Mouse (Mus musculus) heart, embryonic 14.5 days (tissue): ENCODE results near the gene Med20. TPM values are rescaled to one million over a fixed set of nuclear protein-coding genes. Genes with fewer than 3 reads are reported as not detected.

Source experiments
- ATAC-seq: fragments of 200-750 bp; cut with Nextera tagmentation; 2 replicates; pipeline ENCODE4 v1.8.0; 2017; ENCODE audit warnings: low read depth, moderate TSS enrichment; ENCODE audit not compliant: insufficient number of reproducible peaks, insufficient read depth, low FRiP score
- H3K27ac ChIP-seq, 2 experiments: fragments of 200-500 bp in 1 of 2; fragments of 300-500 bp in 1 of 2; sonication (generic) in 1 of 2; replicated peaks in 1 of 2; 2 replicates each; pipeline ENCODE4 v1.5.1; 2012 to 2014; ENCODE audit warnings: low read depth in 2 of 2, low read length in 2 of 2, control low read depth in 1 of 2, mild to moderate bottlenecking in 1 of 2, mixed read lengths in 1 of 2; ENCODE audit not compliant: control insufficient read depth in 1 of 2, insufficient read depth in 1 of 2
- H3K27me3 ChIP-seq: fragments of 300-500 bp; sonication (generic); 2 replicates; pipeline ENCODE4 v1.6.1; 2014; ENCODE audit warnings: mild to moderate bottlenecking, low read length, control low read depth; ENCODE audit not compliant: control insufficient read depth, insufficient read depth
- H3K36me3 ChIP-seq: fragments of 300-500 bp; sonication (generic); 2 replicates; pipeline ENCODE4 v1.6.1; 2014; ENCODE audit warnings: mild to moderate bottlenecking, control low read depth, low read length, mixed read lengths; ENCODE audit not compliant: control insufficient read depth, insufficient read depth
- H3K4me1 ChIP-seq, 2 experiments: fragments of 200-500 bp in 1 of 2; fragments of 300-500 bp in 1 of 2; sonication (generic) in 1 of 2; 2 replicates each; pipeline ENCODE4 v1.6.1; 2012 to 2014; ENCODE audit warnings: low read length in 2 of 2, control low read depth in 1 of 2, mixed read lengths in 1 of 2; ENCODE audit not compliant: control insufficient read depth in 2 of 2, insufficient read depth in 2 of 2
- H3K4me2 ChIP-seq: fragments of 300-500 bp; sonication (generic); 2 replicates; pipeline ENCODE4 v1.6.1; 2014; ENCODE audit warnings: mild to moderate bottlenecking, low read length
- H3K4me3 ChIP-seq, 2 experiments: fragments of 200-500 bp in 1 of 2; fragments of 300-500 bp in 1 of 2; sonication (generic) in 1 of 2; 2 replicates each; pipeline ENCODE4 v1.5.1; 2012 to 2014; ENCODE audit warnings: low read length in 2 of 2, mild to moderate bottlenecking in 2 of 2, control low read depth in 1 of 2, low read depth in 1 of 2, moderate library complexity in 1 of 2; ENCODE audit not compliant: control insufficient read depth in 1 of 2, insufficient read depth in 1 of 2
- H3K9ac ChIP-seq: fragments of 300-500 bp; sonication (generic); 2 replicates; pipeline ENCODE4 v1.6.1; 2014; ENCODE audit warnings: mild to moderate bottlenecking, low read length
- H3K9me3 ChIP-seq: fragments of 300-500 bp; sonication (generic); 2 replicates; pipeline ENCODE4 v1.6.1; 2016; ENCODE audit warnings: low read length, control low read depth; ENCODE audit not compliant: control insufficient read depth
- WGBS: fragments of 180-500 bp; shearing (Covaris S2); extraction: QIAGEN DNeasy Blood & Tissue Kit; methylation state at CpG from one replicate; pipeline ENCODE4 v1.1.7; 2014; 5-methylcytosine and 5-hydroxymethylcytosine counted together
- polyA plus RNA-seq: library from polyadenylated mRNA; unstranded; fragments of >200 nt; fragmentation: Nextera tagmentation; extraction: Ambion mirVana; gene quantifications from 2 replicates; pipeline ENCODE4 v1.2.1, GENCODE M21; 2014

Gene Med20
- polyA plus RNA-seq, 1 experiment from 2014 or later = 28.6 TPM

- Histone ChIP-seq H3K4me1 (peaks cover 27 to 31% of the 10 kb centered on the region in 2 experiments), H3K36me3 (peaks cover 27% of the 10 kb centered on the region), H3K9ac (peak overlapping the region; percentile 97), H3K27me3 (no peaks in the 10 kb centered on the region), H3K4me2 (peak overlapping the region; percentile 88), H3K9me3 (no peaks in the 10 kb centered on the region), H3K4me3 (peak overlapping the region; percentile 81 to 99), H3K27ac (peak overlapping the region; percentile 97 to 98)
- peak; percentile 85 for ATAC-seq
- 1% methylated on average over 58 of the region's 63 CpGs for WGBS
These were observed 18.0 kb upstream of the Med20 start for GRCm38 (mm10) chr17:47593215-47593853.

DNA sequence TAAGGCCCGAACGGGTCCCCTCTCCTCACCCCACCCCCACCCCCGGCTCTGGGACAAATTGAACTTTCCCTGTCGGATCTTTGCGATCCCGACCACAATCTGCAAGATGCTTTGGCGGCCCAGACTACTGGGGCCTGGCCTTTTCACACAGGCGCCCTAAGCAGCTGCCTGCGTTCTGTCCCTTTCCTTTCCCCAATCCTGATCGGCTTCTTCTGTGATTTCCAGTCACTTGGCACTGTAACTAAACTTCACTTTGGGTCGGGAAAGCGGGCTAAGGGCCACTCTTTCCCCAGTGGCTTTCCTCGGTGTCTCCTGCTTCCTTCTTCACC is 17.6 kb upstream of the Med20 start:
- no peak for ATAC-seq
- H3K4me3 ChIP-seq = peak overlapping the region; percentile 81 to 99
- peak overlapping the region; percentile 88 for H3K4me2 ChIP-seq
- no peaks in the 10 kb centered on the region for H3K9me3 ChIP-seq
- peak overlapping the region; percentile 97 for H3K9ac ChIP-seq
- H3K27ac ChIP-seq = peak overlapping the region; percentile 97 to 98
- no peaks in the 10 kb centered on the region for H3K27me3 ChIP-seq
- H3K36me3 ChIP-seq = peaks cover 32% of the 10 kb centered on the region
- peaks cover 27 to 33% of the 10 kb centered on the region in 2 experiments for H3K4me1 ChIP-seq
- 0% methylated on average over 13 of the region's 13 CpGs for WGBS

DNA sequence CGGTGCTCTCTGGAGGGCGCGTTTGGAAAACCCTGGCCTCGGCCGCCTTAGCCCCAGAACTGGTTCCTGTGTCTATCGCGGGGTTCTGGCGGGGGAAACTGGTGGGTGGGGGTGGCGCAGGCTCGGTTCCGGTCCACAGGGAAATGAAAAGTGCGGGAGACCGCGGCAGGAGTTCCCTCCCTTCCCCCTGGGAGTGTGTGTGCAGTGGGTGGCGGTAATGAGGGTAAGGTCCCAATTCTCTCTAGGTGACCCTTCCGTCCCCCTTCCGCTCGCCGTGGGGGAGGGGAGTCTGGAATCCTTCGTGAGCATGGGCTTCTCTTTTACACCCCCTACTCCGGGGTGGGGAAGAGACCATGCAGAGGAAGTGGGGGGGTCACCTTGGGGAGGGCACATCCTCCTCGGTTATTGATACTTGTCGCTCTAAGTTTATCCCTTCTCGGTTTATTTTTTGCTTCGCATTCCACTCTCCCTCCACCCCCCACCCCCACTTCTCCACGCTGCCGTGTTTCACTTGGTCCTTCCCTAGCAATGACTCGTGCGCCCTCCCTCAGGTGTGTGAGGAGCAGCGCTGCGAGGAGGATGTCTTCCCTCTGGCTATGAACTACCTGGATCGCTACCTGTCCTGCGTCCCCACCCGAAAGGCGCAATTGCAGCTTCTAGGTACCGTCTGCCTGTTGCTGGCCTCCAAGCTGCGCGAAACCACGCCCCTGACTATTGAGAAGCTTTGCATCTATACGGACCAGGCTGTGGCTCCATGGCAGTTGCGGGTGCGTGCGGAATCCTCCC is 17.0 kb upstream of the Med20 start:
- peak overlapping the region; percentile 97 to 98 for H3K27ac ChIP-seq
- H3K27me3 ChIP-seq = no peaks in the 10 kb centered on the region
- H3K9ac ChIP-seq = peak overlapping the region; percentile 97
- ATAC-seq = no peak
- H3K9me3 ChIP-seq = no peaks in the 10 kb centered on the region
- peaks cover 37% of the 10 kb centered on the region for H3K36me3 ChIP-seq
- peak overlapping the region; percentile 88 for H3K4me2 ChIP-seq
- H3K4me1 ChIP-seq = peaks cover 27 to 33% of the 10 kb centered on the region in 2 experiments
- 0% methylated on average over 40 of the region's 43 CpGs for WGBS
- H3K4me3 ChIP-seq = peak overlapping the region; percentile 81 to 99

DNA sequence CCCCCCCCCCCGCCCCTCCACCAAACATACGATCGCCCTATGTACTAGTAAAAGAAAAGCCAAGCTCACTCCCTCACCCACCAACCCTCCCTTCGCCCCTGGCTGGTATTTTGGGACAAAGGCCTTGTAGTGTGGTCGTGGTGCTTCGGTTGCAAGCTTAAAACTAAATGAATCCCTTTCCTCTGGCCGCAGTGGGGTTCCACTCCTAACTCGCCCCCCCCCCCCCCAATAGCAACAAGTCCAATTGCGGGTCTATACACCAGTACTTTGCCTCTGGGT is 16.5 kb upstream of the Med20 start:
- H3K9ac ChIP-seq = peak overlapping the region; percentile 97
- H3K4me1 ChIP-seq = peaks cover 27 to 35% of the 10 kb centered on the region in 2 experiments

GRCm38 (mm10) chr17:47595248-47596161 is 15.9 kb upstream of the Med20 start:
- peak; percentile 59 for ATAC-seq
- WGBS = 1% methylated on average over 20 of the region's 21 CpGs

More for the DNA sequence above, 16.5 kb upstream of the Med20 start:
- no peak for ATAC-seq
- Histone ChIP-seq H3K9me3 (no peaks in the 10 kb centered on the region), H3K27ac (peak overlapping the region; percentile 97), H3K27me3 (no peaks in the 10 kb centered on the region), H3K4me2 (peak overlapping the region; percentile 88), H3K4me3 (peak overlapping the region; percentile 81 to 99), H3K36me3 (peaks cover 42% of the 10 kb centered on the region)
- 1% methylated on average over 7 of the region's 9 CpGs for WGBS

GRCm38 (mm10) chr17:47596162-47596838 is 15.1 kb upstream of the Med20 start:
- Histone ChIP-seq H3K4me3 (peak overlapping the region; percentile 81 to 99), H3K4me2 (peak overlapping the region; percentile 88), H3K9me3 (no peaks in the 10 kb centered on the region), H3K9ac (peak overlapping the region; percentile 97), H3K27ac (peak overlapping the region; percentile 97), H3K4me1 (peaks cover 27 to 35% of the 10 kb centered on the region in 2 experiments), H3K36me3 (peaks cover 56% of the 10 kb centered on the region), H3K27me3 (no peaks in the 10 kb centered on the region)
- 18% methylated on average over 6 of the region's 6 CpGs for WGBS
- no peak for ATAC-seq

More at GRCm38 (mm10) chr17:47595248-47596161, 15.9 kb upstream of the Med20 start:
- Histone ChIP-seq H3K9ac (peak overlapping the region; percentile 97), H3K4me2 (peak overlapping the region; percentile 88), H3K27ac (peak overlapping the region; percentile 97), H3K9me3 (no peaks in the 10 kb centered on the region), H3K4me3 (peak overlapping the region; percentile 81 to 99), H3K36me3 (peaks cover 48% of the 10 kb centered on the region), H3K27me3 (no peaks in the 10 kb centered on the region), H3K4me1 (peaks cover 27 to 35% of the 10 kb centered on the region in 2 experiments)

GRCm38 (mm10) chr17:47596839-47597164 is 14.6 kb upstream of the Med20 start:
- peak overlapping the region; percentile 97 for H3K27ac ChIP-seq
- no peaks in the 10 kb centered on the region for H3K9me3 ChIP-seq
- WGBS = 49% methylated on average over 5 of the region's 5 CpGs
- peak overlapping the region; percentile 97 for H3K9ac ChIP-seq
- H3K4me1 ChIP-seq = peaks cover 27 to 35% of the 10 kb centered on the region in 2 experiments
- H3K4me2 ChIP-seq = peak overlapping the region; percentile 88
- H3K36me3 ChIP-seq = peaks cover 61% of the 10 kb centered on the region
- peak overlapping the region; percentile 81 to 99 for H3K4me3 ChIP-seq
- H3K27me3 ChIP-seq = no peaks in the 10 kb centered on the region
- no peak for ATAC-seq
